Mouse (Mus musculus): ENCODE measurements around the gene Nudt15.

DNA sequence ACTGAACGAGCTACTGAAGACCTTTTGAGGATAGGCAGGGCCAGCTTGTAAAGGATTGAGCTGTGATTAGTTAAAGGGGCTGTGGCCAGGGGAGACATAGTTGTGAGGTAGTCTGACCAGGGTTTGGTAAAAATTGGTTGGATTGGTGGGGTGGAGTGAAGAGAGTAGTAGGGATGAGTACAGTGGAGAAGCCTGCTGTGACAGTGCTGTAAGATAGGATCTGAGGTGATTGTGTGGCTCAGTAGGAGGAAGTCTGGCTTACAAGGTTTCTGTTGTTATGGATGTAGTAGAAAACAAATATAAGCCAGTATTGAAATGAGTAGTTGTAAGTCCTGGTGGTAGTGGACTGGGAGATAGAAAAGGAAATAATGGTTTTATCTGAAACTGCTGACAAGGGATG lies 44.1 kb upstream of the Nudt15 start:
- no peak for TF ChIP-seq POLR2A (IDR thresholded peaks at IDR 0.05; ENCODE audit: borderline replicate concordance, low read depth, low read length)
- no peak for TF ChIP-seq CTCF (IDR thresholded peaks at IDR 0.05; ENCODE audit: low read depth, low read length)
